Mouse (Mus musculus) E14TG2a.4 (cell line): ENCODE measurements at regions not wholly inside any gene's neighbourhood (a gene's known extent, or its start where the extent isn't known, plus 50 kb on each side); places are given as distances from the start of the nearest gene placed in this dataset.

Source experiments
- H3K27me3 ChIP-seq: 2 replicates; pipeline ENCODE4 v1.6.1; 2014; ENCODE audit warnings: low read length, control low read depth; ENCODE audit not compliant: insufficient read depth
- H3K36me3 ChIP-seq: 2 replicates; pipeline ENCODE4 v1.6.1; 2014; ENCODE audit warnings: low read length, control low read depth; ENCODE audit not compliant: insufficient read depth
- H3K4me1 ChIP-seq: replicated peaks from 2 replicates; pipeline ENCODE4 v1.6.1; 2014; ENCODE audit warnings: low read depth, low read length, control low read depth
- H3K4me3 ChIP-seq: replicated peaks from 2 replicates; pipeline ENCODE4 v1.5.1; 2014; ENCODE audit warnings: mild to moderate bottlenecking, low read length
- H3K9me3 ChIP-seq: 2 replicates; pipeline ENCODE4 v1.6.1; 2014; ENCODE audit warnings: low read length, control low read depth
- CTCF ChIP-seq: conservative IDR thresholded peaks from 2 replicates; pipeline ENCODE4 v1.5.1; 2014; ENCODE audit warnings: low read length
- NANOG ChIP-seq: IDR thresholded peaks from 2 replicates; pipeline ENCODE4 v1.6.1; 2014; ENCODE audit warnings: borderline replicate concordance, low read length, mixed read lengths
- POU5F1 ChIP-seq: IDR thresholded peaks from 2 replicates; pipeline ENCODE4 v1.6.1; 2014; ENCODE audit warnings: low read length, borderline replicate concordance

GRCm38 (mm10) chr10:96880771-96881170 lies 264.0 kb downstream of the Btg1 start:
- Histone ChIP-seq H3K4me3 (no peak overlapping the region), H3K27me3 (no peaks in the 10 kb centered on the region), H3K9me3 (peaks cover 19% of the 10 kb centered on the region), H3K36me3 (no peaks in the 10 kb centered on the region), H3K4me1 (no peaks in the 10 kb centered on the region)
- TF ChIP-seq CTCF (no peak), POU5F1 (no peak), NANOG (no peak)

- no peak for TF ChIP-seq CTCF
- TF ChIP-seq NANOG: no peak
- H3K4me1 ChIP-seq: no peaks in the 10 kb centered on the region
- peaks cover 19% of the 10 kb centered on the region; the same call in 1 of the 2 replicates for H3K9me3 ChIP-seq
- no peak overlapping the region for H3K4me3 ChIP-seq
- H3K36me3 ChIP-seq: no peaks in the 10 kb centered on the region
- H3K27me3 ChIP-seq: no peaks in the 10 kb centered on the region
Observed at GRCm38 (mm10) chr10:96881212-96881611, 264.4 kb downstream of the Btg1 start.

- Histone ChIP-seq H3K4me1 (no peaks in the 10 kb centered on the region), H3K4me3 (no peak overlapping the region), H3K36me3 (no peaks in the 10 kb centered on the region), H3K27me3 (no peaks in the 10 kb centered on the region), H3K9me3 (peaks cover 16% of the 10 kb centered on the region; the same call in 1 of the 2 replicates)
- TF ChIP-seq CTCF: no peak
Observed at GRCm38 (mm10) chr10:96881660-96882059, 264.9 kb downstream of the Btg1 start.

GRCm38 (mm10) chr10:96901150-96901549 lies 284.3 kb downstream of the Btg1 start:
- H3K9me3 ChIP-seq: no peaks in the 10 kb centered on the region
- H3K4me3 ChIP-seq: no peak overlapping the region
- TF ChIP-seq CTCF: no peak
- TF ChIP-seq POU5F1: no peak
- TF ChIP-seq NANOG: no peak
- no peaks in the 10 kb centered on the region for H3K4me1 ChIP-seq
- no peaks in the 10 kb centered on the region for H3K36me3 ChIP-seq
- H3K27me3 ChIP-seq: no peaks in the 10 kb centered on the region

GRCm38 (mm10) chr10:96905098-96905809 lies 288.4 kb downstream of the Btg1 start:
- Histone ChIP-seq H3K36me3 (no peaks in the 10 kb centered on the region), H3K27me3 (no peaks in the 10 kb centered on the region), H3K4me3 (no peak overlapping the region), H3K4me1 (no peaks in the 10 kb centered on the region), H3K9me3 (no peaks in the 10 kb centered on the region)
- TF ChIP-seq CTCF (no peak), POU5F1 (no peak), NANOG (no peak)

- no peak overlapping the region for H3K4me3 ChIP-seq
- H3K9me3 ChIP-seq: peaks cover 31% of the 10 kb centered on the region
- TF ChIP-seq CTCF (no peak), NANOG (no peak), POU5F1 (no peak)
- H3K36me3 ChIP-seq: no peaks in the 10 kb centered on the region
- no peaks in the 10 kb centered on the region for H3K27me3 ChIP-seq
- no peaks in the 10 kb centered on the region for H3K4me1 ChIP-seq
Observed at GRCm38 (mm10) chr10:96909661-96910315, 293.0 kb downstream of the Btg1 start.

- H3K36me3 ChIP-seq: no peaks in the 10 kb centered on the region
- no peaks in the 10 kb centered on the region for H3K27me3 ChIP-seq
- no peak overlapping the region for H3K4me3 ChIP-seq
- H3K4me1 ChIP-seq: no peaks in the 10 kb centered on the region
- no peak for TF ChIP-seq CTCF
- no peak for TF ChIP-seq NANOG
- TF ChIP-seq POU5F1: no peak
- H3K9me3 ChIP-seq: peaks cover 45% of the 10 kb centered on the region
Observed at GRCm38 (mm10) chr10:96921181-96921580, 304.4 kb downstream of the Btg1 start.

GRCm38 (mm10) chr10:96924266-96924672 lies 307.5 kb downstream of the Btg1 start:
- Histone ChIP-seq H3K9me3 (peaks cover 14% of the 10 kb centered on the region), H3K27me3 (no peaks in the 10 kb centered on the region), H3K4me3 (no peak overlapping the region), H3K36me3 (no peaks in the 10 kb centered on the region), H3K4me1 (no peaks in the 10 kb centered on the region)
- TF ChIP-seq POU5F1: no peak
- TF ChIP-seq NANOG: no peak
- no peak for TF ChIP-seq CTCF

- H3K4me3 ChIP-seq: no peak overlapping the region
- H3K4me1 ChIP-seq: no peaks in the 10 kb centered on the region
- peaks cover 10% of the 10 kb centered on the region for H3K9me3 ChIP-seq
- H3K36me3 ChIP-seq: no peaks in the 10 kb centered on the region
- no peaks in the 10 kb centered on the region for H3K27me3 ChIP-seq
- no peak for TF ChIP-seq POU5F1
- TF ChIP-seq CTCF: no peak
- no peak for TF ChIP-seq NANOG
Observed at GRCm38 (mm10) chr10:96924722-96925121, 307.9 kb downstream of the Btg1 start.
